Mouse (Mus musculus): Measurements from ENCODE around the gene Rhag.

Gene Rhag

DNA sequence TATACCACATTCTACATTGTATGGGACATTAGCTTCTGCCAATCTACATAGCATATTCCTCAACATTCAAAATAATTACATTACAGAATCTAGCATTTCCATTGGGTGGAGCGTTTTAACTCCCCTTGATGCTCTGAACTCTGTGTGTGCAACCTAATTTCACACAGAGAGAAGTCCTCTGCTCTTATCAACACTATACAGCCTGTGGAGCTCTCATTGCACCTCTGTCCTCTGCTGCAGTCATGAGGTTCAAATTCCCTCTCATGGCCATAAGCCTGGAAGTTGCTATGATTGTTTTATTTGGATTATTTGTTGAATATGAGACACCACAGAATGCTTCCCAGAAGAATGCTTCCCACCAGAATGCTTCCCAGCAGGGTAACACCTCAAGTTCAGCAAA, at the start of gene Rhag:
Rhag (plus strand) TSS at position 193 of the 400 bp plus-strand sequence.
- WGBS: 72% methylated on average over 1 of the region's 1 CpGs

DNA sequence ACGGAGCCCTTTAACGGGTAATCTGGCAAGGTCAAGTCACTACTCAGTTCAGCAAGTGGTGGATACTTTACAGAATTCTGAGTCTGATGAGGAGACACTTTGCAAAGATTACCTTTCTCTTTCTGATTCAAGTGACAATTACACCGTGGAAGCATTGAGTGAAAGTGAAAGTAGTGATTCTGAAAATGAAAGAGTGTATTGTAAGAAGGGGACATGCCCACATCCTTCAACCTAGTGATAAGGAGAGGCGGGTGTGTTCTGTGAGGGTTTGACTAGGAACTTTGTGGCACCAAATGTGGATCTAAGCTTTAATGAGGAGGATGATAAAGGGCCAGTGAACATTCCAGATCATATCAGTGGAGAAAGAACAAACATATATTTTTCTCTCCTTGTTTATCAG, 47.3 kb upstream of the Rhag start:
- 77% methylated on average over 4 of the region's 4 CpGs for WGBS

DNA sequence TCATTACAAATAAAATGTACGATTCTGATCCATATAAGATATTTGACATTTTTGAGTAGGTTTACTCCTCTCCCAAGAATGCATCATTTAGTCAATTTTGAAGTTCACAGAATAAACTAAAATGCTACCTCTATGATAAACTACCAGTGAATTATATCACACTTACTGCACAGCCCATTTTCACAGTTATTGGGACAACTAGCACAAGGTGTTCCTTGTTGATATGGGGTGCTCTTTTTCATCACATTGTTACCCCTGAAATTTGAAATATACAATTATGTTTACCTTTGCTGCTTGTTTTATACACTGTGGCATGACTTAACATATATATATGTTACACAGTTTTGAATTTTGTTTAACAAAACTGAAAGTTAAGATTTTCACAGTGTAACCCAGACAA, 43.8 kb upstream of the Rhag start:
- 87% methylated on average over 1 of the region's 1 CpGs for WGBS

DNA sequence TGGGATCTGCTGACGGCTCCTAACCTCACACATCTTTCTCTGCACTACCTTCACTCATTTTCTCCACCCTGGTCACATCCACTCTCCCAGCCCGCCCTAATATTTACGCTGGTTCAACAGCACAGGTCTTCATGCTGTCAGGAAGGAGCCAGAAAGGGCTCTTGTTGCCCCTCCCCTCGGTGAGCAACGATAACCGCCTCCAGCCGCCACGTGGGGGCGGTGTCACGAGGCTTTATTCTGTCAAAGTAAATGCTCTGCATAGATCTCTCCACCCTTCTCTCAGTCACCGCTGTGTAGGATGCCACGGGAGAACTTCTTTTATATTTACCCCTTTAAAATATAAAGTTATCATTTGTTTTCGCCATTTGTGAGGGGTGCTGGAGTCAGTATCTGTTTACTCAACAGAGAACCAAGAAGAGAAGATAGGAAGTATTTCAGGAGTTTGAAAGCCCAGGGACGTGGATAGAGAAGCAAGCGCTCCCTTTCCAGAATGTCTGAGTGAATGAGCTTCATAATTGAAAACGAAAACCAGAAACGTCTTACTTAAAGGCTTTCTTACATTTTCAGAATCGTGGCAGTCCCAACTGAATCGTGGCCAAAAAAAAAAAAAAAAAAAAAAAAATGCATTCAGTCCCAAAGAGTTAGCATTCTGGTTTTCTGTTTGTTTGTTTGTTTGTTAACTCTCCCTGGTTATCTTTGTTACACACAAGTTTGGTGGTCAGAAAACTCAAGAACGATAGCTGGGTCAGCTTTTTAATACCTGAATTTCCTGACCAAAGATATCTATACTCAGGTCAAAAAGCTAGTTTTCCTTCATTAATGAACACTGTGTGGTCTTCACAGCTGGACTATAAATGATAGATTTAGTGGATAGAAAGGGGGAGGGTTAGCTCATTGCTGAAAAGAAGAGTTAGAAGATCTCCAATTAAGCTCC, 16.7 kb upstream of the Rhag start:
- 50% methylated on average over 20 of the region's 20 CpGs for WGBS

DNA sequence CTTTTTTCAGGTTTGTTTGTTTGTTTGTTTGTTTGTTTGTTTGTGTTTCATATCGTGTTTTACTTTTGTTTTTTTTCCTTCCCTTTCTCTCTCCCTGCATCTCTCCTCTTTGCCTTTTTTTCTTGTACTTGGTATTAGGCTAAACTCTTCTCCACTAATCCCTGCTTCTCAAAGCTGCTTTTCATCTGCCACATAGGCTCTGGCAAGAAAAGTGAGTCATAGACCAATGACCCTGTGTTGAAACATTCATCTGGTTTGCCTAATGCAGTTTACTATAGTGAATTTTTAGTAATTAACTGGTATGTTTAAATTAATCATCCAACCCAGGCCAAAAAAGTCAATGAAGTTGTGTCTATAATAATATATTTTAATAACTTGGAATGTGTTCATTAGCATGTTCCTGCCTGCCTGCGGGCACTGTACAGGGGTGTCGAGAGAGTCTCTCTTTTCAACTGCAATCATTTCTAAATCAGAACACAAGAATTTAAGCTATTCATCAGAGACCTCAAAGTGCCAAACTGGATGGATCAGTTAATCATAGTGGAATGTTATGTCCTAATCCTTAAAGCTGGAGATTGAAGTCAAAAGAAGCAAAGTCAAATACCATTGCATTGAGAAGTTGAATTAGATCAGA, 8.1 kb upstream of the Rhag start:
- WGBS: 91% methylated on average over 3 of the region's 3 CpGs

DNA sequence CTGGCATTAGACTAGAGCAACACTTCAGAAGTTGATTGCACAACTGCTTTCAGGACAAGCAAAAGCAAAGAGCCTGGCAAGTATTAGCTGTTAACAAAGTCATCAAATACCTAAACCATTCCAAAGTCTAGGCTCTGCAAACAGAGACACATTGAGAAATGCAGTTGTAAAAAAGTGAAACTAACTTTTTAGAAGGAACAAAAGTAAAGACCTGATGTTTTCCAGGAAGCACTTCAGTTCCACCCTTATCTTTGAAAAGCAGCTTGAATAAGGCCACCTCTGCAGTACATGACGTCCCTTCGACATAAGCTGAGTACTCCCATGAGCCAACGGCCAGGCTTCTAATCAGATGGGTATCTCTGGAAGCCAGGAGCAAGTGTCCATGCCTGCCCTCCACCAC, 4.4 kb upstream of the Rhag start:
- 84% methylated on average over 3 of the region's 3 CpGs for whole genome bisulfite sequencing

DNA sequence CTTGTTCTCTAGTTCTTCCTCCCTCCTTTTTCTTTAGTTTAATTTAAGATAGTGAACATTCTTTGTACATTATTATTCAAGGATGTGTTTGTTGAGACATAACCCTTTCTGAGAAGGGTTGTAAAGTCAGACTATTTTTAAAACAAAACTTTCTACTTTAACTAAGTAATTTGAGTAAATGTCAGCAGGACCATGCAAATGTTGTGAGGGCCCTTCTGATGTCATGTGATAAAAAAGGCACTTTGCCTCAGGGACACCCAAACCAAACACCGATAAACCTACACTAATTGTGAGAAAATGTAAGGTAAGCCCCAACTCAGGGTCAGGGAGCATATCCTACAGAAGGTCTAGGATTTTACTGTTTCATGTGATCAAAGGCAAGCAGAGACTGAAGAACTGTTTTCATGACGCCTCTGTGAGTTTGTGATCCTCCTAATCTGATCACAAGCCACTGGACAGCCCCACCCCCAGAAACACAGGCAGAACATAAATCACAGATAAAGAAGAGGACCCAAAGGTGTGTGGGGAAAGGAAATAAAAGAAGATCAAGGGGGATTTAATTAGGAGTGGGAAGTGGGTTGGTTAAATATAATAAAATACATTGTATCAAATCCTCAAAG, 3.9 kb upstream of the Rhag start, which contains the start of gene Crisp2:
Crisp2 (minus strand) TSS at position 51 of the 620 bp plus-strand sequence.
- WGBS: 72% methylated on average over 2 of the region's 2 CpGs

DNA sequence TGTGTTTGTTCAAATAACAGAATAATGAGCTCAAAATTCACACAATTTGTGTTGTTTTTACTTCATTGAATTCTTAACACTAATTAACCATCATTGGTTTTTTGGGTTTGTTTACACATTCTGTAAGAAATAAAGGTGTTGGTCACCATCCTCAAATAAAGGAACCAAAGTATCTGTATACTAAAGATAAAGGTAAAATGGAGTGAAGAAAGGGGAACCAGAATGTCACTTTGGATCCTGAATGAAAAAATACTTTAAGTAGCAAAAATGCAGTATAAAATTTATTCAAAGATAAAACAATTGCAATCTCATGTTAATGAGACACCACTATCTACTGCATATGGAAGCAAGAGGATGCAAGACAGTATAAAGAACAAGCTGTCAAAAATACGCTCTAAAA, 634 bp downstream of the Rhag start:
- 80% methylated on average over 1 of the region's 1 CpGs for WGBS

DNA sequence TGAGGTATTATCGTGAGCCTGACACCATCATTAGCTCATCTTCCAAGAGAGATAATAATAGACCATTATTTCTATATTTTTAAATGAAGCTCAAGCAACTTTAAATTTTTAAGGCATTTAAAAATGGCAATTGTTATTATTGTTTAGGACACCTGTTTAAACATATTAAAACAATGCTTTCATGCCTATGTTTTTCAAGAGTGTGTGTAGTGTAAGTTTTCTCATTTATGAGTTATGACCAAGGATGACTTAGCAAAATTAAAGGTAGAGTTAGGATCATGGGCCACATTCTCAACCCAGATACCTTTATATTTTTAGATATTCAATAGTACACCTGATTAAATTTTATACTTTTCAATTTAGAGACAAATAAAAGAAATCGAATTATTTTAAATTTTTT, 1.3 kb downstream of the Rhag start:
- WGBS: 65% methylated on average over 2 of the region's 2 CpGs

DNA sequence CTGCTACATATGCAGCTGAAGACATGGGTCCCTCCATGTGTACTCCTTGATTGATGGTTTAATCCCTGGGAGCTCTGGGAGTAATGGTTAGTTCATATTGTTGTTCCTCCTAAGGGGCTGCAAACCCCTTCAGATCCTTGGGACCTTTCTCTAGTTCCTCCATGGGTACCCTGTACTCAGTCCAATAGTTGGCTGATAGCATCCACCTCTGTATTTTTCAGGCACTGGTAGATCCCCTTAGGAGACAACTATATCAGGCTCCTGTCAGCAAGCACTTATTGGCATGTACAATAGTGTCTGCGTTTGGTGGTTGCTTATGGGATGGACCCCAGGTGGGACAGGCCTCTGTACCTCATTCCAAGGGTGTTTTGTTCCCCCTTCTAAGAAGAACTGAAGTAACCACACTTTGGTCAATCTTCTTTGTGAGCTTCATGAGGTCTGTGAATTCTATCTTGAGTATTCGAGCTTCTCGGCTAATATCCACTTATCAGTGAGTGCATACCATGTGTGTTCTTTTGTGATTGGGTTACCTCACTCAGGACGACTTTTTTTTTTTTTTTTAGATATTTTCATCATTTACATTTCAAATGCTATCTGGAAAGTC, 6.5 kb downstream of the Rhag start:
- 76% methylated on average over 4 of the region's 4 CpGs for WGBS

DNA sequence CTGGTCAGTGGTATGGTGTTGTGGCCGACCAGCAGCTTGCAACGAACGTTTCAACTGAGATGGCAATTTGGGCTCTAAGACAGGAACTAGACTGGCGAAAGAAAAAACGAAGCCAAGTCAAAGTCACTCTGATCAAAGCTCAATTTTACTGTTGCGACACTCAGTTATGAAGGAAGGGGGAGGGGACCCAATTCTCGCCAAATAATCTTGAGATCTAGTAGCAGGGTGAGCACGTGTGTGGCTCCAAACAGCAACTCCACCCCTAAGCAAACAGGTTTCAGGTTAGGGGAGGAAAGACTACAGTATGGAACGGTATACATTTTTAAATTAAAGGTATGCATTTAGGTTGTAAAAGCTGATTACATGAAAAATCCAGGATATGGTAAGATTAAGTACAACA, 10.6 kb downstream of the Rhag start:
- 80% methylated on average over 9 of the region's 9 CpGs for WGBS

DNA sequence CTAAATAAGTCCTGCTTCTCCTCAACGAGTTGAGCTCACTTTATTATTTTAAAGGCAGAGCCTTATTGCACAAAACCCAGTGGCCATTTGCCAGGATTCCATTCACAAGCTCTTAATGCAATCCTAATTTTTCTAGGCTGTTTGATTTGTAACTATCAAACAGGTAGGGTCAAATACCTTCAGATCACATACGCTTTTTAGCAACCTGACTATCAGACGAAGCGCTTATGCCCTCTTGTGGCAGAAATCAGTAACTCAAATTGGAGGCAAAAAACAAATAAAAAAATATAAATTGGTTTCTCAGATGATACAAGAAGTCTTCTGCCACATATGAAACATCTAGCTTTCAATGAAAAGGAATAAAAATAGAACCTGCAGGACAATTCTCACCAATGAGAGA, 12.9 kb downstream of the Rhag start:
- 16% methylated on average over 4 of the region's 4 CpGs for WGBS

DNA sequence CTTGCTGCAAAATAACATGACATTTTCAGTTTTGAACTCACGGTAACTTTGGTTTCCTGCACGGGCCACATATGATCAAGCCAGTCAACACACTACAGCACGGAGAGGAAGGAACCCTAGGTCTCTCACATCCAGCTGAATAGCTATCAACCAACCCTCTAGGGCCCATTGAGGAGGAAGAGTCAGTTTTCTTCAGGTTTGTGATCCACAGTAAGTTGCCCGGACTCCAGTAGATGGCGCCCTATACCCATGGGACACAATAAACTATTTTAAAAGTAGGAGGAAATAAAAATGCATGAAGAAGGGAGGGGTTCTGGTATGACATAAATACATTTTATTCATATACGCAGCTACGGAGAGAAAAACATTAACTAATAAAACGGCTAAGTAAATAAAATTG, 13.6 kb downstream of the Rhag start:
- 59% methylated on average over 8 of the region's 8 CpGs for WGBS

DNA sequence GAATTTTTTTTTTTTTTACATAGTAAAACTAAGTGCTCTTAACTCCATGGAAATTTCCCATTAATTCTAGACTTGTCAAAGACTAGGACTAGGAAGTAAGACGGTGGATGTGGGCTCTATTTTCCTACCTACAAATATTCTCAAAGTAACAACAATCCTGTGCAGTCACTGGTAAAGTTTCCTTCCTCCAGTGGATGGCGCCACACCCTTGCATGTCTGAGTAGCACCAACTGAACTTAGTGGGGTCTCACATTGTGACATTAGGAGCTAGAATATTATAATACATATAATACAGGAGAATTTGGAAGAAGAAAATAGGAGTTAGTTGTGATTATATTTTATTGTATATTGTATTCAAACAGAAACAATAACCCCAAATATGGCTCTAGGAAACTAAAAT, 20.9 kb downstream of the Rhag start:
- WGBS: 61% methylated on average over 2 of the region's 2 CpGs

DNA sequence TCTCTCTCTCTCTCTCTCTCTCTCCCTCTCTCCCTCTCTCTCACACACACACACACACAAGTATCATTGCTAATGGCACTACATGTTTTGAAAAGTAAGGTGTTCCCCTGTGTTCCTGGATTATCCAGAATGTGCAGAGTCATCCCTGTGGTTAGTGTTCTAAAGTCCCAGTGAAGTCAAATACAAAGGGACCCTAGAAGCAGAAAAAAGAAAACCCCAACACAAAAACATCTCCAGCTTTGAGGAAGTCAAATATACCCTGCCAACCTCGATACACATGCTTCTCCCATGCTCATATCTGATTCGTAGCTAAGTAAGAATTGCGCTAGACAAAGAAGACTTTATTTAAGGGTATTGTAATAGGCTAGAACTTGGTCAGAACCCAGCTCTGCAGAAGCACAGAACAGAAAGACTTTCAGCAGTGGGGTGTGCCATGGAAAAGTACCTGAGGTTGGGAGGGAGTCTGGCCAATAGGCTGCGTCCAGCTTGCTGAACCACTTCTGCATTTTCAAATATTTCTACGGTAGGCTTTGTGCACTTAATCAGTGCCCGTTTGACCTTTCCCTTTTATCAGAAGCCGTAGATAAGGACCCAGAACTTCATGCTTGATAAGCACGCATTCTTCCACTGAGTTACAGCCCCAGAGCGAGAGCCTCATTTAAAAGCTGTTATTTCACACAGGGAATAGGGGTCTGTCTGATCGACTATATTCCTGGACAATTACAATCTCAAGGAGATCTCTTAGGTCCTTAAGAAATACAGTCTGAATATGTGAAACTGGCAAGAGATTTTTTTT, 58.2 kb downstream of the Rhag start:
- 82% methylated on average over 10 of the region's 10 CpGs for WGBS

DNA sequence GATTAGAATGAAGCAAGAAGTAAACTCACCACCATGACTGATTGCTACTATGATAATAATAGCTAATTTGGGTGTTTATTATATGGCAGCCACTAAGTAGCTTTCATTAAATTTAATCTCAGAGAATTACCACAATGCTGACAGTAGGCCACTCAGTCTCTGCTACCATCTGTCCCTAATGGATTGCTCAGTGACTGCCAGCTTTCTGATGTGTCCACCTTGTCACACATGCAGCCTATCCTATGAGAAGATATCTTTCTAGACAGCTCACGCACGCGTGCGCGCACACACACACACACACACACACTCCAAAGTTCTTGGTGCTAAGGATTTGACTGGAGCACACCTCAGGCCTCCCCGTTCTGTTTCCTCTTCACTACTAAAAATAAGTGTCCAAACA, 61.7 kb downstream of the Rhag start:
- 97% methylated on average over 6 of the region's 6 CpGs for WGBS

DNA sequence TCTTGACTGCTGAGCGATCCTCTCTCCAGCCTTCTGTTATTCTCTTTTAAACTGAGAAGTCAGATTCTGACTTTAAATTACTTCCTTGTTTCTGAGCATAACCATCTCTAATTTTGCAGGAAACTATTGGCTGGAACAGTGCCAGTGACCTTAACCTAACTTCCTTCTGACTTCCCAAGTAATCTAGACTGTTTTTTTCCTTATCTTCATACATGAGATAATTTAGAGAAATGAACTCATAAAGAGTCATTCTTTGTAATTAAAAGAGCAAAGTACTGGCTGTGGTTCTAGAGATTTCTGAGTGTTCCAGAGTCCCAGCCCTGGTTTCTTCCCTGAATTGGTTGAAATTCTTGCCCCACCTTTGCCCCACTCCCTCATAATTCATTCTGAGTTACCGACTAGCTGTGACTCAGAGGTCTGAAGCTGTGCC, 62.7 kb downstream of the Rhag start:
- WGBS: 73% methylated on average over 2 of the region's 2 CpGs

DNA sequence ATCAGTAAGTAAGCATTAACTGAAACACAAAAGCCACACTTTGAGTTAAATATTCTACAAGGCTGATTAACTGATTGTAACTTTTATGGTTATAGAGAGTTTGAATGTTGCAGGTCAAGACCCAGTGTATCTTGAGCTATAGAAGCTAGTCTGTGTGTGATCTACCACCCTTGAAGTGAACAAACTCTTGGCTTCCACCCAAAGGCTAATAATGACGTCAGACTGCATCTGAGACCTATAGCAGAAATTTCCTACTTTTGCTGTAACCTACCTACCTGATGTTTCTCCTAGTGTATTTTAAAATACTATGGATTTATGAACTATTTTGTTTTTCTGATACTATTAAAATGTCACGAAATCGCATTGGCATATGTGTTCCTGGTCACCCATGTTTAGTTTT, 63.8 kb downstream of the Rhag start:
- 79% methylated on average over 3 of the region's 3 CpGs for WGBS

DNA sequence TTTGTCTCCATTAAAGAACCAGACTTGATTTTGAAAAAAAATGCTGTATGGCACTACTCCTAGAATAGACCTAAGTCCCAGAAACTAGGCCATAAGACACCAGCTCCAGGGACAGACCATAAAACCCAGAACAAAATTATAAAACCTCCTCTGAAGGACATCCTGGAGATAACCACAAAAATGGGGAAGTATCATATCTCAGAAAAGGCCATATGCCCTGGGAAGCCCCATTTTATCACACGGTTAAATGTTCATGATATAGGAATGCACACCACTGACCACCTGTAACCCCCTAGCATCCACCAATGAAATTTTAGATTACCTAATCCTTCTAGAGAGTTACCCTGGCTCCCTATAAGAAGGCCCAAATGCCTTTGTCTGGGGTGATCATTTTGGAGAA, 64.6 kb downstream of the Rhag start:
- WGBS: 92% methylated on average over 1 of the region's 1 CpGs

DNA sequence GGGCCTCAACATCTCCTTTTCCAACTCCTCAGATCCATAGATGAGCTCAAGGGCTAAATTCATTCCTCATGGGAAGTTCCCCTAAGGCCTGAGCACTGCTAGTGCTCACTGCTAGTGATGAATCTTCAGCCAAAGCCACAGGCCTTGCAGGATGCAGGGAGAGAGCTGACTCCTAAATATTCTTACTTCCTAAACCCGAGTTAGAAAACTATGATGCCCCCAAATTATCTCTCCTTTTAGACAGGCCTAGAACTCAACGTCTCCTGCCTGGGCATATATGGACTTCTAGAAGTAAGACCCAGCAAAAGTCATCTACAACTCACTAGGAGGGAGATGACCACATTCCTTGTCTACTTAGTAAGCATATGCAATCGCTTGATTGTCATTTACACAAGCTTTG, 66.8 kb downstream of the Rhag start:
- 58% methylated on average over 3 of the region's 3 CpGs for WGBS

DNA sequence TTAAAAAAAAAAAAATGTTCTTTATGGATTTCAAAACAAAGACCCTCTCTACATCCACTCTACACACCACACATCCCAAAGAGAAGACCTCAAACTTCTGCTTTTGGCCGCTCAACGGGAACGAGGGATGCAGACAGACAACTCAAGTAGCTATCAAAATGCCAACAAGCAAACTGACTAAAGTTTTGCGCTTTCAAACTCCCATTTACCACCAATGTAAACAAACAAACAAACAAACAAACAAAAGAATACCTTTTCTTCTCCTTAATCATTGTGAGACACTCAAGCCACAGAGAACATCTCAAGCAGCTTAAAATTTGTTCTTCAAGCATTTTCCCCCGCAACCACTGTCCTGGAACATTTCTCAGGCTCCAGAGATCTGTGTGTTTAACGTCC, 68.6 kb downstream of the Rhag start:
- WGBS: 31% methylated on average over 6 of the region's 6 CpGs

Measured in cerebral cortex, adult 2 months (tissue).